Mouse (Mus musculus) liver, embryonic 18 days (tissue): ENCODE measurements around the gene Igll1. TPM values are rescaled to one million over a fixed set of nuclear protein-coding genes. Genes with fewer than 3 reads are reported as not detected.

Source experiments
- polyA plus RNA-seq: library from polyadenylated mRNA; depleted of rRNA; stranded (reverse); fragments of >200 nt; gene quantifications from 2 replicates; pipeline ENCODE4 v1.2.3, GENCODE M21; 2012; rRNA removed

Gene Igll1
- polyA plus RNA-seq: 23.8 and 29.2 TPM in 2 replicates

DNA sequence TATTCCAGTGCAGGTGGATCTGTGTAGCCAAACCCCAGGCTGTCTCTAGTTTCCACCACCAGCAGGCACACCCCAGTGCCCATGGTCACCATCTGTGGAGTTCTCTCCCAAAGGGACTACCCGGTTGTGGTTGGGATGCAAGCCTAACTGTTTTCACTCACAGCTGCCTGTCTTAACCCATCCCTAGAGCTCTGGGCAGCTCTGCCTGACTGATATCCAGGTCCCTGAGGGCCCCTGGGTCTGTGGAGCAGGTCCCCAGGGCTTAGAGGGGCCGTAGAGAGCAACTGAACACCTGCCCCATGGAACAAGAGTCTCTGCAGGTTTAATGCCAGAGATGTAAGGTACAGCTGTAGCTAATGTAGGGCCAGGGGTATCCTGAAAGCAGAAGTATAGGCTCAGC, at the start of gene Igll1:
Igll1 (minus strand) TSS at position 8 of the 400 bp plus-strand sequence.

DNA sequence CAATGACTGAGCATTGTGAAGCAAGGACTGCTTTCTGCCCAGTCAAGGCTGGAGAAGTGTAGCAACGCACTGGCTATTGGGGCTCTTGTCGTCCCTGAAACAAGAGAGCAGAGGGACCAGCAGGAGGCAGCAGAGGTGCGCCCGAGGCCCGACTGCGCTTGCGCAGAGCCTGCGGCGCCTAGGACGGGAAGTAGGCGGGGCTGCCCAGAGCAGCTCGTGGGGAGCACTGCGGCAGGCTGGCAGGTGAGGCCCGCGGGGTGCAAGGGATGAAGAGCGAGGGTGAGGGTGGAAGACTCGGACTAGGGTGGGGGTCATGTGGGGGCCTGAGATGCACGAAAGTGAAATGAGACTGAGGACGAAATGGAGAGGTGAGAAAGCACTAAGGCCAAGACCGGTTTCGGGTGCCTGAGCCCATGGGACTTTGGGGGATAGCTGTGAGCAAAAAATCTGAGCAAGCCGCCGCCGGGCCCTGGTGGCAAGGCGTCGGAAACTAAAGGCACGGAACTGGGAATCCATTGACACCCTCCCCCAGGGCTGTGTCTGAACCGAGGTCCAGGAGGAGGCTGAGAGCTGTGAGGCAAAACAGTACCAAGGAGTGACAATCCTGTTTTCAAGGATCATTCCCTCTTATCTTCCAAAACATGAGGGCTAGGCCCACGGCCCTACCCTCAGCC, 32.7 kb upstream of the Igll1 start, which contains the start of gene Ppm1f:
Ppm1f (plus strand) TSS at position 88 of the 674 bp plus-strand sequence.

DNA sequence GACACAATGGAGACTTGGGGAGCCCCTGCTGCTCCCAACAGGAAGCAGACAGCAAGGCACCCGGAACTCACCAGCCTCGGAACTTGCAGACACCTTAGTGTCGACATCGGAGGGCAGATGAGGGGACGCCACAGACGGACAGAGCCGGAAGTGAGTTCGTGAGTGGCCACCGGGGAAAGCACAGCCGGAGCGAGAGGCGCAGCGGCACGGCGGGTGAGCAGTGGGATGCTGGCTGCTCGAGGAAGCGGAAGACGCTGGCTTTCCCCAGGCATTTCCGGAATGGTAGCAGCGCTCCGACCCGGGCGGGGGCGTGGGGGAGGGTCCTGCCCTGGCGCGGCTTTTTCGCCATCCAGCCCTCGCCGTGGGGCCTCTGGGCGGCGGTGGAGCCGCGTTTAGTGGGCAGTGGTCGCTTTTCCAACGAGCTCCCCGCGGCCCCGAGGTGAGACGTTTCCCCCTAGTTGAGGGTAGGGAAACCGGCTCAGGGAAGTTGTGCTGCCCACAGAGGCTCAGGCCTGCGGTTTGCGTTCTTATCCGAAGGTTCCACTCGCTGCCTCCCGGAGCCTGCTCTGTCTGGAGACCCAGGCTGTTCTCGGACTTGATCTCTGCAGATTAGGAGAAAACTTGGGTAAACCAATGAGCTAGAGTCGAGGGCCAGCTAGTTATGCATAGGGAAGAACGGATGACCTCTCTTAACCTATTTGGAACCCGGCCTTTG, 7.0 kb upstream of the Igll1 start, which contains the start of the genes Top3b and Vpreb1:
Top3b (plus strand) TSS at position 120 of the 715 bp plus-strand sequence.
Vpreb1 (minus strand) TSS at position 227 of the 715 bp plus-strand sequence.

DNA sequence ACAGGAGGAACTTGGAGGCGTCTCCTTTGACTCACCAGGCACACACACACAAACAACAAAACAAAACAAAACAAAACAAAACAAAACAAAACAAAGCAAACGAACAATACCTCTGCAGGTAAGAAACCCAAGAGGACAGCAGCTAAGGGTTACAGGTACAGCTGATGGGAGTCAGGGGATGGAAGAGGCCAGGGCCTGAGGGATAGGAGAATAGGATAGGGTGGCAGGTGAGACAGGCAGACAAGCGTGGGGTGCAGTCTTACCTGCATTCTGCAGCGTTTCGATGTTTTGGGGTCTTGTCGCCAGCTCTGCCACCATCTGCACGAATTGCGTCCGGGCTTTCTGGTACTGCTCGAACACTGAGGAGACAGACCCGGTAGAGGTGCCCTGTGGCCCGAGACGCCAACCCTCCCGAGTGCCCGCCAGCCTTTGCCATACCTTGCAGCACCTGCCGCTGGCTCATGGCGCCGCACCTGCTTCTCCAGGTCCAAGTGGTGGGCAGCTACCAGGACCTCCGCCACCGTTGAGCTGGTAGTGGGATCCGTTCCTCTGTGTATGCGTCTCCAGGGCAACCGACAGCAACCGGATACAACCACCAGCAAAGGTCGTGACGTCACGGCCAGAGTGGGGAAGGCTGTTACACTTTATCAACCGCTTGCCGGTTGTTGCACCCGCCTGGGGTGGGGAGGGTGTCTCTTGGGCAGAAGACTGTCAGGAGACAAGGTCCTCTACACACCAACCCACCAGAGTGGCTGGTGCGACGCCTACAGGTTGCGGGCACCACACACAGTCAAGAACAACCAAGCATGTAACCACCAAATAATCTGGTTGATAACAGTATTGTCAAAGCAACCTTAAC, 34.8 kb downstream of the Igll1 start, which contains the start of gene Spag6l:
Spag6l (minus strand) TSS at position 700 of the 859 bp plus-strand sequence.

Other genes starting within 250 kb of the Igll1 start
- not detected in 2 replicates for gene Olfr19, start 187.6 kb downstream of the Igll1 start, polyA plus RNA-seq
- gene Spag6l, start 34.5 kb downstream of the Igll1 start, polyA plus RNA-seq: 0.07 TPM in 1 of 2 replicates, not detected in the other
- 26.3 and 29.9 TPM in 2 replicates for gene Top3b, start 6.8 kb upstream of the Igll1 start, polyA plus RNA-seq
- 21.6 and 33.0 TPM in 2 replicates for gene Vpreb1, start 6.9 kb upstream of the Igll1 start, polyA plus RNA-seq
- gene Ppm1f, start 32.5 kb upstream of the Igll1 start, polyA plus RNA-seq: 6.0 and 6.5 TPM in 2 replicates
- 49.7 and 50.9 TPM in 2 replicates for gene Mapk1, start 119.4 kb upstream of the Igll1 start, polyA plus RNA-seq
- 0.44 and 0.48 TPM in 2 replicates for gene Ypel1, start 205.7 kb upstream of the Igll1 start, polyA plus RNA-seq
- gene Ppil2, start 247.3 kb upstream of the Igll1 start, polyA plus RNA-seq: 32.1 and 32.4 TPM in 2 replicates